Mouse (Mus musculus) adrenal gland, postnatal 36 days (tissue): Measurements from ENCODE around the gene Olfr1438-ps1. TPM values are rescaled to one million over a fixed set of nuclear protein-coding genes. Genes with fewer than 3 reads are reported as not detected.
"Not testable (repeated sequence)": the region's sequence is repeated elsewhere in the genome, so short reads cannot be mapped to it uniquely, and the experiment has no call there.

Source experiments
- DNase-seq, 2 experiments: peaks; one replicate each; pipeline ENCODE4 v3.0.0; 2021; ENCODE audit warnings: mixed read lengths in 1 of 2
- long read RNA-seq, 2 experiments: library from polyadenylated mRNA; stranded (forward); transcript quantifications; one replicate each; pipeline ENCODE4 v2.0.0; 2021; ENCODE audit warnings: borderline sequencing depth in 2 of 2
- total RNA-seq, 2 experiments: library from RNA; stranded (reverse); gene quantifications; 2 replicates each; pipeline ENCODE4 v1.2.3; 2021

The Olfr1438-ps1 gene
- not detected for total RNA-seq
- long read RNA-seq, experiment 1 = 0 reads
- long read RNA-seq, experiment 2 = 0 reads

DNA sequence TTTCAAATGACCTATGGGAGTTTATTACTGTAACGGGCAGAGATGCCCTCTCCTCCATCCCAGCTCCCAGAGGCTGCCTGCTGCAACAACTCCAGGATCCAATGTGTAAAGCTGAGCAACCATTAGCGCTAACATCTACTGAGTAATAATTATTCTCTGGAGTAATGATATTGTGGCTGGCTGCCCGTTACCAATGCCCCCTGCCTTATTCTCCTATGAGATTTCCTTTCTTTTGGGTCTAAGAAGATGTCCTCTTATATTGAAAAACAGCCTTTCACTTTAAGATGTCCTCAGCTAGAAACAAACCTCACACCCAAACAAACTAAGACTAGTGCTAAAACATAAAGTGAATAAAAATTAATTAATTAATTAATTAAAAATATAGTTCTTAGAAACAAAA lies at the start of gene Olfr1438-ps1:
TSS of gene Olfr1438-ps1 (minus strand) at position 101 of the 400 bp plus-strand sequence.
- no peak for DNase-seq

DNA sequence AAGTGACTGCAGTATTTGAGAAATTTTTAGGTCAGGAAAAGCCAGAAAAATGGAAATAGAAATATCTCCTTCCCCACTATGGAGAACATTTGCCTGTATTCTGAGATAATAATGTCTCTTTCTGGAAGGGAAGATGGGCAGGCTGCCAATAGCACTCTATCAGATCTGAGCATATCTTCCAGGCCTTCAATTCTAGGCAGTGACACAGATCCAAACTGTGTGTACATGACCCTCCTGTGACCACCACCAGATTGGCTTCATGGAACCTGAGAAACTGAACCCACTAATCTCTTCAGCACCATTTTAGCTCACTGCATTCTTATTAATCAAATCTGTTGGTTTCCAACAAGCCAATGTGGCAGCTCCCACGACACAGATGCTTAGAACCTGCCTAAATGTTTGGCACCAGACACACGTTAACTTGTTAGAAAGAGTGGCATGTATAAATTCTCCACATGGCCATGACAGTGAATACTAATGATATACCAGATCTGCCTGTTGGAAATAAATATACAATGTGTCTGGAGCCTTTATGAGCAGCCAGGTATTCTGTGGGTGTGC lies 38.8 kb upstream of the Olfr1438-ps1 start:
- peak; percentile 5 to 30 for DNase-seq

DNA sequence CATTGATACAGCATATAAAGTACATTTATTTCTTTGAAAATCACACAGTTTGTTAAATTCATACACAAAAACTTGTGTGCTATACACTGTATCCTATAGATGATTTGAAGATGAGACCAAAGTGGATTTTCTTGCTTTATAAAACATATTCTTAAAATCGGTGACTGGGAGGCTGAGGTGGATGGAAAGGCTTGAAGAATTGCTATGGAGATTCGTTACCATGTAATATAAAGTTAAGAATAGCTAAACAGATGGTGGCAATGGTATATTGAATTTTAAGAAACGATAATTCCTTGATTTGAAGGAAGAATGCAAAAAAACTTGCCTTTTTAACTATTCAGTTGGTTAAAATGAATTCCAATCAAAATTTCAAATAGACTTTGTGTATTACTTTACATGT lies 37.3 kb upstream of the Olfr1438-ps1 start:
- DNase-seq = no peak

DNA sequence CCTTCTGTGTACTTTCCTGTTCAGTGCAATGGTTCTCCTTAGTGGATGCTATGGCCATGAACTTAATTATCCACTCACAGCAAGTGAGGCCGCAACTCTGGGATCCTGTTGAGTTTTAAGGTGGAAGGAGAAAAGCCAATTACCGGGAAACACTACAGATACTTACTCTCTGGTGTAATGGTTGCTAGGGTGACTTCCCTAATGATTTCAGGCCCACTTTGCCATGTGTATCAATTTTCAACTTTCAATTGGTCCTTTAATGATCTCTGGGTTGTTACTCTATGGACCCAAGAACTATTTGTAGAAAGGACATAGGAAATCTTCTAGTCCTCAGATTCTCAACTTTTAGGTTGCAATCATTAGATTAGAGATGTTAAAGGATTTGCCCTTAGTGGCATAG lies 10.7 kb downstream of the Olfr1438-ps1 start, which contains the start of gene Olfr1437:
TSS of gene Olfr1437 (minus strand) at position 101 of the 400 bp plus-strand sequence.
- no peak for DNase-seq

DNA sequence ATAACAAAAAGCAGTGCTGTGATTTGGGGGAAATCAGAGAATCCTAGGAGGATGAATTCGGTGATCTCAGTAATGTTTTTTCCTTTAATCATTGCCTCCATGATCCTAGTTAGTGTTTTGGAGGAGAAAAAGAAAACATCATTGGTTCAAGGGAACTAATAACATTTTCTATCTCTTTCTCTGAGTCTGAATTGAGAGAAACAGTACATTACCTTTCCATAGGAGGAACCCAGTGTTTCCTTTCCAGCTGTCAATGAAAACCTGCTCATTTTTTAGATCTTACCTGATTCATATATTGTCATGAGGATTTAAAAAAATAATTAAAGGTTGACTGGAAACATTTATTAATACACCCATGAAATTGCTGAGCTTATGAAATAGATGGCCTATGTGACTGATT lies 36.7 kb downstream of the Olfr1438-ps1 start, which contains the start of gene Olfr1436:
TSS of gene Olfr1436 (minus strand) at position 101 of the 400 bp plus-strand sequence.
- DNase-seq = not testable (repeated sequence)

DNA sequence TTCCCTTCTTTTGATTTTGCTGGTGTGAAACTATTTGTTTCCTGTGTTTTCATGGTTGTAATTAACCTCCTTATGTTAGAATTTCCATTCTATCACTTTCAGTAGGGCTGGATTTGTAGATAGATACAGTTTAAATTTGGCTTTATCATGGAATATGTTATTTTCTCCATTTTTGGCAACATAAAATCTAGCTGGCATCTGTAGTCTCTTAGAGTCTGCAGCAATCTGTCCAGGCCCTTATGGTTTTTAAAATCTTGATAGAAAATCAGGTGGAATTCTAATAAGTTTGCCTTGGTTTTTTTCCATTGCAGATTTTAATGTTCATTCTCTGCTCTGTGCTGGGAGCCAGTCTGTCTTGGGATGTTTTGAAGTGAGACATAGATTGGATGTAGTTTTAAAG lies 42.7 kb downstream of the Olfr1438-ps1 start:
- DNase-seq = no peak

DNA sequence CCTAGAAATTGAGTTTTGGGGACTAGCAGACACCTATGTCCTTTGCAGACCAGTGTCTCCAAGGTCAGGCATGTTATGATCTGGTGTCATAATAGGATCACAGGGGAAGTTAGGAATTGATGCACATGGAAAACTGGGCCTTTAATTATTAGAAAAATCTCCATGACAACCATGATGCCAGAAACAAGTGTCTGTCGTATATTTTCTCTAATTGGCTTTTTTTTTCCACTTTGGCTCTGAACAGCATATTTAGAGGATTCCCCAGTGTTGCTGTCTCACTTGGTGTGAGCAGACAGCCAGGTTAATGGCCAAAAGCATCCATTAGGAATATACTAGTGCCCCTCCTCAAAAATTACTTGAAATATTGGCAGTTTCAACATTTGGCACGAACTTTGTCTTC lies 56.2 kb downstream of the Olfr1438-ps1 start, which contains the start of gene Olfr1434:
TSS of gene Olfr1434 (plus strand) at position 301 of the 400 bp plus-strand sequence.
- DNase-seq = no peak

Other genes with a start within 250 kb of the Olfr1438-ps1 start
- not detected for gene Olfr1426, start 243.9 kb downstream of the Olfr1438-ps1 start, total RNA-seq
- not detected for gene Olfr1427, start 232.6 kb downstream of the Olfr1438-ps1 start, total RNA-seq
- gene Olfr1428, start 220.0 kb downstream of the Olfr1438-ps1 start, total RNA-seq = not detected
- not detected for gene Olfr76, start 212.7 kb downstream of the Olfr1438-ps1 start, total RNA-seq
- not detected for gene Olfr1555-ps1, start 165.8 kb downstream of the Olfr1438-ps1 start, total RNA-seq
- not detected for gene Olfr1431, start 135.3 kb downstream of the Olfr1438-ps1 start, total RNA-seq
- gene Olfr1432, start 103.3 kb downstream of the Olfr1438-ps1 start, total RNA-seq = not detected
- not detected for gene Olfr262, start 94.3 kb downstream of the Olfr1438-ps1 start, total RNA-seq
- gene Olfr235, start 74.9 kb downstream of the Olfr1438-ps1 start, total RNA-seq = not detected
- not detected for gene Olfr1434, start 56.1 kb downstream of the Olfr1438-ps1 start, total RNA-seq
- not detected for gene Olfr1436, start 36.8 kb downstream of the Olfr1438-ps1 start, total RNA-seq
- gene Olfr1437, start 10.8 kb downstream of the Olfr1438-ps1 start, total RNA-seq = not detected
- gene Olfr1440, start 51.4 kb upstream of the Olfr1438-ps1 start, total RNA-seq = not detected
- gene Olfr1441, start 81.5 kb upstream of the Olfr1438-ps1 start, total RNA-seq = not detected
- not detected for gene Pfpl, start 92.0 kb upstream of the Olfr1438-ps1 start, total RNA-seq
- 10 to 100 TPM; 23.7 to 25.0 TPM for gene Mpeg1, start 124.9 kb upstream of the Olfr1438-ps1 start, total RNA-seq
- 10 to 100 TPM; 11.4 to 17.6 TPM for gene Dtx4, start 165.5 kb upstream of the Olfr1438-ps1 start, total RNA-seq
- gene Fam111a, start 209.8 kb upstream of the Olfr1438-ps1 start, total RNA-seq = 1 to 10 TPM; 3.2 to 6.4 TPM